Mouse (Mus musculus) thymus, postnatal 36 days (tissue): Measurements from ENCODE around the gene Pou5f1.
"Not testable (repeated sequence)": the region's sequence is repeated elsewhere in the genome, so short reads cannot be mapped to it uniquely, and the experiment has no call there.

ENCODE experiments used
- DNase-seq, 2 experiments: peaks; one replicate each; pipeline ENCODE4 v3.0.0; 2022; ENCODE audit warnings: mixed read lengths in 2 of 2

The Pou5f1 gene

GRCm38 (mm10) chr17:35505776-35506175 lies at the start of gene Pou5f1:
TSS of gene Pou5f1 (plus strand) at chr17:35506018.
- DNase-seq: no peak

DNA sequence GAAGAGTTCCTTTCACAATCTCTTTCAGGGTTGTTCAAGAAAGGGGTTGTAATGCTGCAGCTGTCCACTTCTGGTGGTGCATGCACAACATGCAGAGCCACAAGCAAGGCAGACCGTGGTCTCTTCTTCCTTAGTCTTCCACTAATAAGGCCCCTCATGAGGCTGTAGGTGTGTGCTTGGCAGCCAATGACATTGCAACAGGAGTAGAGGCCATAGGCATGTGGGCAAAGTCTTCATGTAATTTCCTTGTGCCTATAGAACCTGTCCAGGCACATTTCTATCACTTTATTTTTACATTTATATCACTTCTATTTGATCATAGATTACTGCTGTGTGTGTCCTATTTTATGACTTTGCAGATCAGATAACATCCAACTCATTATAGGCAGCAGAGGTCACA lies 47.6 kb upstream of the Pou5f1 start:
- not testable (repeated sequence) for DNase-seq

GRCm38 (mm10) chr17:35460513-35461341 lies 45.1 kb upstream of the Pou5f1 start:
- DNase-seq: not testable (repeated sequence)

GRCm38 (mm10) chr17:35465651-35466050 lies 40.2 kb upstream of the Pou5f1 start:
- peak in 1 of 2 experiments; percentile 28 for DNase-seq

- not testable (repeated sequence) for DNase-seq
Measured at GRCm38 (mm10) chr17:35468936-35469335, 36.9 kb upstream of the Pou5f1 start.

GRCm38 (mm10) chr17:35469842-35470751 lies 35.7 kb upstream of the Pou5f1 start, which contains the start of gene H2-Q10:
TSS of gene H2-Q10 (plus strand) at chr17:35470089.
- DNase-seq: peak in 1 of 2 experiments; percentile 9

DNA sequence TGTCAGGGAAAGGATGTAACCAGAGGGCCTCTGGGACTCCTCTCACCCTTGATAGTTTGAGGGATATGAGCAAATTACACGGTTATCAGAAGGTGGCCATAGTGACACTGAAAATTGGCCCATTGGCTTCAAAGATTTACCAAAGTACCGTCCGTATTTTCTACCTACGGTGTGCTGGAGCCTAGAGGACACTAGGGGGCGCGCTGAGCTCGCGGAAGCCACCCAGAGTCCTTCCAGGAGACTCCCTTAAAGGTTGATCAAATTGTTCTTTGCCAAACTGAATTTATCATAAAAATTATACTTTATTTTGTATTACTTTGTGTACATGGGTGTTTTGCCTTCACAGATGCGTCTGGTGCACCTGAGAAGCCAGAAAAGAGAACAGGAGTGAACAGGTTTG lies 21.8 kb upstream of the Pou5f1 start:
- peak; percentile 43 to 47 for DNase-seq

DNA sequence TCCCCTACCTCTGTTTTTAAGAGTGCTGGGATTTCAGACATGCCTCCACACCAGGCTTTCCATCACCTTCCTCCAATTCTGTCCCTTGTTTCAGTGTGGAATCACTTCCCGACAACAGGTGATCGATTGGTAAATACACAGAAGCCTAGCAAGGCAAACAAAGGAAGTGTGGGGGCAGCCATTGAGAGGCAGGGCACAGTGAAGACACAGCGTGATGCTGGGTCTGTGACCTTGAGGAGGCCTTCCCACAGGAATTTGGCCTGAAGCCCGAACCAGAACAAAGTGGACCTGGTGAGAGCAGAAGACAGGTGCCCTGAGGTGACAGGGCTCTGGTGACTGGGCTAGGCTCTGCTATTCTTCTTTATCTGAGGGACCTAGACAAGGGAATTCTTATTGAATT lies 20.1 kb upstream of the Pou5f1 start:
- no peak for DNase-seq

DNA sequence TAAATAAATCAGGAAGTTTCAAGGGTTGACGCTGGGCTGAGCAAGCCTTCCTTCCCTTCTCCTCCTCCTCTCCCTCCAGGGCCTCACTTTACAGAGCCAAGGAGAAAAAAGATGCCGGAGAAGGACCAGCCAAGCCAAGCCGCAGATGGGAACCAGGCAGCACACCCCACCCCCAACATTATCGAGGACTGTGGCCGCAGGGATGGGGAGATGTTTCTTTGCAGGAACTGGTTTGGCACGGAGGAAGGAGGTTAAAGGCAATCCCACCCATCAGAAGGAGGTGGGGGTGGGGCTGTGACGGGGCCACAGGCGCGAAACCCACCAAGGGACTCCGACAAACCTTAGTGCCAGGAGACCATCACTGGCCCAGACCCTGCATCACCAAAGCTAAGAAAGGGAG lies 19.1 kb upstream of the Pou5f1 start:
- DNase-seq: no peak

DNA sequence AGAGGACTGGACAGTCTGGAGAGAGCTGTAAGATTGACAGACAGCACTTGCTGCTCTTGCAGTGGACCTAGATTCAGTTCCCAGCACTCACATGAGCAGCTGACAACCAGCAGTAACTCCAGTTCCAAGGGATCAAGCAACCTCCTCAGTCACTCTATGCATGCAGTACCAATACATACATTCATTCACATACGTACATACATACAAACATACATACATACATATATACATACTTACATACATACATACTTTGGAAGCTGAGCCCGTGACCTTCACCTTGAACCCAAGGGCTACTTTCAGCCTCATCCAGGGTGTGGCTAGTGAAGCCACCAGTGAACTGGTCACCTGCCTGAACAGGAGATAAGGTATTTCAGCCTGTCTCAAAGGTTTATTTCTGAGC lies 17.8 kb upstream of the Pou5f1 start:
- DNase-seq: no peak

- DNase-seq: no peak
Measured at GRCm38 (mm10) chr17:35490320-35490719, 15.5 kb upstream of the Pou5f1 start.

DNA sequence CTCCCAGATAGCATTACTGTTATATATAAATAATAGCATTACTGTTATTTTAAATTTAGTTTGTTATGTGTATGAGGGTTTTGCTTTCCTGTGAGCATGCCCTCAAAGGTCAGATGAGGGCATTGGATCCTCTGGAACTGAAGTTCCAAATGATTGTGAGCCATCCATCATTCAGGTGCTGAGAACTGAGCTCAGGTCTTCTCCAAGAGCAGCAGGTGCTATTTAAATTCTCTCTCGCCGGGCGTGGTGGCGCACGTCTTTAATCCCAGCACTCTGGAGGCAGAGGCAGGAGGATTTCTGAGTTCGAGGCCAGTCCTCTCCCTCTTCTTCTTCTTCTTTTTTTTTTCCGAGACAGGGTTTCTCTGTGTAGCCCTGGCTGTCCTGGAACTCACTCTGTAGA lies 8.7 kb upstream of the Pou5f1 start:
- no peak for DNase-seq

DNA sequence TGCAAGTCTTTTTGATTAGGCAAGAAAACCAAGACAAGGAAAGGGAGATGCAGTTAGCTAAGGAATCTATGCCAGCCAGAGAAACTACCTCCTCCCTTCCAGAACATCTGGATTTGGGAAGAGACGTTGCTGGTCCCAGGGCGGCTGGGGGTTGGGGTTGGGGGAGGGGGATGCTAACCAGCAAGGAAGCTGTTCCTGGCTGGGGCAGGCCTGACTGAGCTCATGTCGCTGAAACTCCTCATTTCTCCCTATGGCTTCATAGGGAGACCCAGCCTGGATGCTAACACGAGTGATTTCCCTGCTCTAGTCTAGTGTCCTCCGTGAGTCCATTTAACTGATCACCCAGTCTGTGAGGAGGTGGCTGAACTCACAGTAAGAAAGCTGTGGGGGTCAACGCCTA lies 3.6 kb upstream of the Pou5f1 start:
- DNase-seq: no peak

DNA sequence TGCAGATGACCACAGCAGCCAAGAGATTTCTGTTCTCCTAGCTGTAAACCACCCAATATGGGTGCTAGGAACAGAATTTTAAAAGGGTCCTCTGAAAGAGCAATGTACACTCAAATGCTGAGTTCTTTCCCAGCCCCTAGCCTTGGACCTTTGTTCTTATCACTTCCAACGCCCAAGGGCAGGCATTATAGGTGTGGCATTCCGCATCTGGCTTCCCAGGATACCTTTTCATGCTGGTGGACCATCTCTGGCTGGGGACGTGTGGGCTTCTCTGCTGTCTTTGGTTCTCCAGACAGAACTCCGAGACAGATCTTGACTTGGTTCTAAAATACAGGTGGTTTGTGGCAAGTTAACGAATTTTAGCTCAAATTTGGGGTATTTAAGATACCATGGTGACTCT lies 3.1 kb upstream of the Pou5f1 start:
- no peak for DNase-seq

DNA sequence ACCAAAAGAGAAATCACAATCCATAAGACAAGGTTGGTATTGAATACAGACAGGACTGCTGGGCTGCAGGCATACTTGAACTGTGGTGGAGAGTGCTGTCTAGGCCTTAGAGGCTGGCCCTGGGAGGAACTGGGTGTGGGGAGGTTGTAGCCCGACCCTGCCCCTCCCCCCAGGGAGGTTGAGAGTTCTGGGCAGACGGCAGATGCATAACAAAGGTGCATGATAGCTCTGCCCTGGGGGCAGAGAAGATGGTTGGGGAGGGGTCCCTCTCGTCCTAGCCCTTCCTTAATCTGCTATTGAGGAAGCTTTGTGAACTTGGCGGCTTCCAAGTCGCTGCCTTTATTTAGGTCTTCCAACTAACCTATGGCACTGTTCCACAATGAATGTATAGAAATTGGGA lies 2.0 kb upstream of the Pou5f1 start:
- DNase-seq: no peak

- no peak for DNase-seq
Measured at GRCm38 (mm10) chr17:35504628-35505481, 963 bp upstream of the Pou5f1 start.

GRCm38 (mm10) chr17:35506881-35507280 lies 1.1 kb downstream of the Pou5f1 start:
- no peak for DNase-seq

DNA sequence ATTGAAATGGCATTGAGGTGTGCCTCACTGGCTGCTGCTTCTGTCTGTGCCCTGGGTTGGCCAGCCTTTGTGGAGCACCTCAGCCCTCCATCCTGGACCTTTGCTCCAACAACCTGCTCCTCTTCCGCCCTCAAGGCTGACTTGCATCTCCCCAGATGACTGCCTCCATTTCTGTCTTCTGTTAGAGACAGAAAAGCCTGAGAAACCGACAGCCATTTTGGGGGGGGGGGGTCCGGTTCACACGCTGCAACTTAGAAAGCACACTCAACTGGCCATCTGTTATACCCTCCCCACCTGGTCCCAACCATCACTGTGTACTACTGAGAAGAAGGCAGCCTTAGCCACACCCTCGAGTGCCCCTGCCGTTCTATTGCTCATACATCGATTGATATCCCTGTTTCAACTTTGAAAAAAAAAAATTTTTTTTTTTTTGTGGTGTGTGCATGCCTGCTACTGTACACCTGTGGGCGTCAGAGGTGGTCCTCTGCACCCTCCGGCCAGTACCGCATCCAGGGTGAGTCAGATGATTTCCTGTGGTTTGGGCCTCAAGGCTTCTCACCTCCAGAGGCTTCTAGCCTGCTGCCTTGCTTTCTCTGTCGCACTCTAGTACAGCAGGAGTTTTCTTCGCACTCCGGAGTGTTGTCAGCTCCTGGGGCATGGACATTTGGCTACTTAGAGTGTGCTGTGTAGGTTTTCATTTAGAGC lies 1.9 kb downstream of the Pou5f1 start:
- DNase-seq: no peak

GRCm38 (mm10) chr17:35508279-35508678 lies 2.5 kb downstream of the Pou5f1 start:
- DNase-seq: not testable (repeated sequence)

DNA sequence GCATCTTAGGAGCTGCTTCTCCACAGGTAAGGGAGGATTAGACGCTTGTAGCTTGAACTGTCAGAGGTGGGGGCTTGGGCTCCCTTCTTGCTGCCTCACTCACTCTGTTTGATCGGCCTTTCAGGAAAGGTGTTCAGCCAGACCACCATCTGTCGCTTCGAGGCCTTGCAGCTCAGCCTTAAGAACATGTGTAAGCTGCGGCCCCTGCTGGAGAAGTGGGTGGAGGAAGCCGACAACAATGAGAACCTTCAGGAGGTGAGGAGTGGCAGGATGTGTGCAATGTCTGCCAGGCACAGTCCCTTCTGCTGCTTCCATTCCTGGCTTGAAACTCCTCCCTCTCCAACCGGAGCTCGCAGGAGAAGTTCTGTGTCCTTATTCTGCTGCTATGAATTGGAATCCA lies 3.5 kb downstream of the Pou5f1 start:
- DNase-seq: peak; percentile 73 to 74

DNA sequence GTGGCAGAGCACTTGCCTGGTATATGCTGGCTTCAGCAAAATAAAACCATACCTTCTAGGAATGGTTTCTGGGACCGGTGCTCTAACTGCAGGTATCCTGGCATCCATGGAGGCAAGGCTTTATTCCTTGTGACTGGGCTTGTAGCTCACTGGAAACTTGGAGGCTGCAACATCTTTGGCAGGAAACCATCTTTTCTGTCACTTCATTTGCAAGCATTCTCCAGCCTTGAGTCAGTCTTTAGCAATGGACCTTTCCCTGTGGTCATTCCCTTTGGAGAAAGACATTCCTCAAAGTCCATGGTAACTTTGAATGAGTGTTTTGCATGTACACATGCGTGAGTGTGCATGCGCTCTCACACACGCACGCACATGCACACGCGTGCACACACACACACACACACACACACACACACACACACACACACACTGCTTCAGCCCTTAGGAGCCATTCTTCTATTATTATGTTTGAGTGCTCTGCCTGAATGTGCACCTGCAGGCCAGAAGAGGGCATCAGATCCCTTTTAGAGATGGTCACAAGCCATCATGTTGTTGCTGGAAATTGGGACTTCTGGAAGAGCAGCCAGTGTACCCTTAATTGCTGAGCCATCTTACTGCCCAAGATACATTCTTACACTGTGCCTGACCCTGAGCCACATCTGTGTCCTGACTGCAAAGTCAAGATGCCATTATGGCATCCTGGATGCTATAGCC lies 7.3 kb downstream of the Pou5f1 start:
- DNase-seq: no peak
